Mouse (Mus musculus) bone marrow, adult 2 months (tissue): Measurements from ENCODE around the gene Vmac.

Experiments used
- CTCF ChIP-seq: fragments of 200-500 bp; IDR thresholded peaks from 2 replicates; pipeline ENCODE4 v1.5.1; 2011; ENCODE audit warnings: low read length, control low read depth; ENCODE audit not compliant: control insufficient read depth, insufficient read depth
- POLR2A ChIP-seq: fragments of 200-500 bp; IDR thresholded peaks from 2 replicates; pipeline ENCODE4 v1.6.1; 2011; ENCODE audit warnings: low read depth, mild to moderate bottlenecking, control low read depth, low read length, borderline replicate concordance; ENCODE audit not compliant: control insufficient read depth

DNA sequence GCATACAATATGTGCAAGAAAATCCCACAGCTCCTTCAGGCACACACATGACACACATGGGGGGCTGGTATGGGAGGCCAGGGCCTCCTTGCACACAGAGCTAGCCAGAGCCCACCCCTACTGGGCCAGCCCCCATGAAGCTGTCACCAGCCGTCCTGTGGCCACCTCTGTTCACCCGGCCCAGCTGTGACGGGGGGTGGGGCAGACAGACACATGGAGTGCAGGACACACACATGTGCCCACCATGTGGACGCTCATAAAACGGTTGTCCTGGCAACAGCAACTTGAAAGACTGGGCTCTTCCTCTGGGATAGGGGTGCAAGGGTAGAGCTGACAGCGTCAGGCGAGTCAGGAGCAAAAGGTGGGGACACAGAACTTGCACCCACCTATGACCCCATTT lies 41.4 kb upstream of the Vmac start:
- TF ChIP-seq POLR2A (no peak), CTCF (no peak)
